Mouse (Mus musculus): ENCODE data around the gene Zfp791.
"Not testable (repeated sequence)": the region's sequence is repeated elsewhere in the genome, so short reads cannot be mapped to it uniquely, and the experiment has no call there.

Gene Zfp791

DNA sequence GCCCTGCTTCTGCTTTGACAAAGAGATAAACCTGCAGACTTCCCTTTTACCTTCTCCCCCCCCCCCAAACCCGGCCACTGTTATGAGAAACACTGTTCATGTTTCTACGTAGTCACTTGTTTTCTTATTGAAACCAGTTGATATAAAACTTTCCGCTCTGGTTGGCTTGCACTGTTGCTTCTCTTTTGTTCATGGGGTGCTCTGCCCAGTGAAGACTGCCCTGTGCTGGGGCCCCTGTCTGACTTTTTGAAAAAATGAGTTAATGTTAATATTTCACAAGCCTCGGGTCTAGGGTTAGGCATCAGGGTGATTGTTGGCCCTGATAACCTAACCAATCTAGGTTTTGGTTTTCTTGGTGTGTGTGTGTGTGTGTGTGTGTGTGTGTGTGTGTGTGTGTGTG is 40.7 kb downstream of the Zfp791 start:
- not testable (repeated sequence) for DNase-seq

DNA sequence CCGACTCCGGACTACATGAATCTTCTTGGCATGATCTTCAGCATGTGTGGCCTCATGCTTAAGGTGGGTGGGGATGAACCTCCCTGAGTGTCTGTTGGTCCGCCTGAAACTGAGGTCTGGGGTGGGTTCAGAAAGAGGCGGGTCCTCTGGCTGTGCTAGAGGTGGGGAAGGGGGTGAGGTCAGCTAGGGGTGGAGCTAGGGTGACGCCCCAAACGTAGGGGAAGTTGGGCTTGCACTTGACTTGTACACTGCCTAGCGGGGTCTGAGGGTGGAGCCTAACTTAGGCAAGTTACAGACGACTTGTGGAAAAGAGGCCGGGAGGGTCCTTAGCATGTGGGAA is 41.7 kb downstream of the Zfp791 start, which contains the start of gene Wdr83:
Wdr83 (minus strand) TSS at position 91 of the 340 bp plus-strand sequence.
- no peak for DNase-seq

DNA sequence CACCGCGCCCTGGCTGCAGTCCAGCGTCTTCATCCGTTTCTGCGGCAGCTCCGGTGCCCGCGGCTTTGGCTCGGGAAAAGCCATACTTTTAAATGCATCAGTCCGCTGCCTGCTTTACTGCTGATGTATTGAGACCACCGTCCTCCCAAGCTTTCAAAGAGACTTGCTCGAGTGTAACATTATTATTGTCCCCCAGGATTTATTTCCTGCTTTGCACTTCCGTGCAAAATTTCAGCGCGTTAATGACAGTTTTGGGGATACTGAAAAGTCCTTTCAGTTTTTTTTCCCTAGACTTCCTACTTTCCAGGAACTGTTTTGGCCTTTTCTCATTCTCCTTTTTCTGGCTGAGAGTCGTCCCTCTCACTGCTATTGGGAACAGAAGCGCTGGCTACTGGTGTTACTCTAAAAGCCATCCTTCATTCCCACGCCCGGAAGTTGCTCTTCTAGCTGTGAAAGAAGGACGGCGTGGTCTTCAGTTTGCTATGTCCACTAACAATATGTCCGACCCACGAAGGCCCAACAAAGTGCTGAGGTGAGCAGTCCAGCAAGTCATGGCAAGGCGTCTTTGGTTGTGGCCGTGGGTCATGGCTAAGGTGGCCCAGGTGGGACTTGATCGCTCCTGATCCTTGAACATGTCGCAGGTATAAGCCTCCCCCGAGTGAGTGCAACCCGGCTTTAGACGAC is 42.2 kb downstream of the Zfp791 start, which contains the start of gene Wdr83os:
Wdr83os (plus strand) TSS at position 209 of the 684 bp plus-strand sequence.
- DNase-seq = no peak

DNA sequence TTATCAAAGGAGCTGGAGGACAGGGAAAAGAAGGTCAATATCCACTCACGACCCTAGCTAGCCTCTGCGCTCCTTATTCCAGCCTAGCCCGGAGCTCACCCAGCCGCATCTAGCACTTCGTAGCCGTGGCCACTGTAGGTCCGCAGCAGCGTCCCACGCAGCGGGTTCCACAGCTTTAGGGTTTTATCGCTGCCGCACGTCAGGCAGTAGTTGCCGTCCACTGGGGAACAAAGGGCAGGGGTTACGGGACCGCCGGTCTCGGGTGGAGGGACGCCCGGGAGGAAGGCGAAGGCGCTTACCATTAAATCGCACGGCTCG is 42.7 kb downstream of the Zfp791 start:
- no peak for DNase-seq

DNA sequence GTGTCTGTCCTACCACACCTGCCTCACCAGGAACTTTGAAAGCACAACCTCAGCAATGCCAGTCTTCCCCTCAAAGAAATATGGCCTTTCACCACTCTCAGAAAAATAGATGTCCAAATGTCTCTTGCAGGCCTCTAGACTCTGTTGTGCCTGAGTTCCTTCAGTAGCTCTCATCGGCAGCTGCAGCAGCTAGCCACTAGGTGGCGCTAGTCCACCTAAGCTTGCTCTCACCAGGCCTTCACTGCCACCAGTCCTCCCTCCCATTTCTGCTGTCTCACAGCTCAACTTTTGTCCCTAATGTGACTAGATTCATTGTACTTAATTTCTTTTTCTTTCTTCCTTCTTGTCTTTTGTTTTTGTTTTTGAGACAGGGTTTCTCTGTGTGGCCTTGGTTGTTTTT is 45.9 kb downstream of the Zfp791 start:
- peak; percentile 75 for DNase-seq

DNA sequence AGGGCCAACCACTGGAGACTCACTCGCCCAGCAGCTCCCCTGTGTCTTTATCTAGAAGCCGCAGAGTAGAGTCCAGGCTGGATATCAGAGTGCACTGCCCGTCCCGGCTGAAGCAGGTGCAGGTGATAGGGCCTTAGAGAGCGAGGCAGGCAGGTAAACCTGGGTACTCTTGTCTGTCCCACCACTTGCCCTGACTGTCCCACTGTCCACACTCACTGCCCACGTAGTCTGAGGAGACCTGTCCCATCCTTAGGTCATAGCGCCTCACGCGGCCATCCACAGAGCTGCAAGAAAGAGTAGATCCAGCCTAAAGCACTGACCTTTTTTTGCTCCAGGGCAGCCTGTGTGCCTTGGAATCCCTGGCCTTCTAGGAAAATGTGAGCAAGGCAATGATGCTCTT is 46.9 kb downstream of the Zfp791 start:
- DNase-seq = no peak

DNA sequence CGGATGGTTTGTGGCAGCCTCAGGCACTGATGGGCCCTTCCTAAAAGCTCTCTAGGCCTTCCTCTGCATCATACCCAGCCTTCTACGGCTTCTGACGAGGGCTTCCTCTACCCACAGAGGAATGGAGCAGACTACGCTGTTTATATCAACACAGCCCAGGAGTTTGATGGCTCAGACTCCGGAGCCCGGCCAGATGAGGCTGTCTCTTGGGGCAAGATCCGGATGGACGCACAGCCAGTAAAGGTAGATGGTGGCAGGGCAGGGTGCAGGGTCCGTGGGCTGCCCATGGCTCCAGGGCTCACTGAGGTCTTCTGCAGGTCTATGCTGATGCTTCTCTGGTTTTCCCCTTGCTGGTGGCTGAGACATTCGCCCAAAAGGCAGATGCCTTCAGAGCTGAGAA is 48.3 kb downstream of the Zfp791 start:
- DNase-seq = no peak

DNA sequence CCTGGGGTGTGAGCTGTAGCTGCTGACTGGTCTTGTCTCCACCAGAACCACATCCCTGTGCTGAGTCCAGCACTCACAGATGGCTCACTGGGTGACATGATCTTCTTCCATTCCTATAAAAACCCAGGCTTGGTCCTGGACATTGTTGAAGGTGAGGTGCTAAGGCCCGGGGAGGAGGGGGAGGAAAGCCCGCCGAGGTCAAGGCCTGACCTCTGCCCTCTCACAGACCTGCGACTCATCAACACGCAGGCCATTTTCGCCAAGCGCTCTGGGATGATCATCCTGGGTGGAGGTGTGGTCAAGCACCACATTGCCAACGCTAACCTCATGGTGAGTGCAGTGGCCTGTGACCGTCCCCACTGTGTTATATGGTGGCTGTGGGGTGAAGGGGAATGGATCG is 48.7 kb downstream of the Zfp791 start:
- no peak for DNase-seq

DNA sequence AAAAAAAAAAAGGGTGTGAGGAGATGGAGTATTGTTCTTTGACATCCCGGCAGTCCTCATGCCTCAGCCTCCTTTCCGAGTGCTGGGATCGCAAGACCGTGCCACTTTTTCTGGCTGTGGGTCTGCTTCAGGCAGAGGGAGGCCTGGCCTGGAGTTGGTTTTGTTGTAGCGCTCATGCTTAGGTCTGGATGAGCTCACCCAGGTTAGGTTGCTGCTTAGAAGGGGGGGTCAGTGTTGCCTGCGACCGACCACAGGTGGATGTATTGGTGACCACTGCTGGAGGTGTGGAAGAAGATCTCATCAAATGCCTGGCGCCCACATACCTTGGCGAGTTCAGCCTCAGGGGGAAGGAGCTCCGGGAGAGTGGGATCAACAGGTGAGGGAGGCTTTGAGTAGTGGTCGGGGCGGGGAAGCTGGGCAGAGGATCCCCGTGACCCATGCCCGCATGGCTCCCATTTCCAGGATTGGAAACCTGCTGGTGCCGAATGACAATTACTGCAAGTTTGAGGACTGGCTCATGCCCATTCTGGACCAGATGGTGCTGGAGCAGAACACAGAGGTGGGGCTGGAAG is 49.8 kb downstream of the Zfp791 start:
- no peak for DNase-seq

DNA sequence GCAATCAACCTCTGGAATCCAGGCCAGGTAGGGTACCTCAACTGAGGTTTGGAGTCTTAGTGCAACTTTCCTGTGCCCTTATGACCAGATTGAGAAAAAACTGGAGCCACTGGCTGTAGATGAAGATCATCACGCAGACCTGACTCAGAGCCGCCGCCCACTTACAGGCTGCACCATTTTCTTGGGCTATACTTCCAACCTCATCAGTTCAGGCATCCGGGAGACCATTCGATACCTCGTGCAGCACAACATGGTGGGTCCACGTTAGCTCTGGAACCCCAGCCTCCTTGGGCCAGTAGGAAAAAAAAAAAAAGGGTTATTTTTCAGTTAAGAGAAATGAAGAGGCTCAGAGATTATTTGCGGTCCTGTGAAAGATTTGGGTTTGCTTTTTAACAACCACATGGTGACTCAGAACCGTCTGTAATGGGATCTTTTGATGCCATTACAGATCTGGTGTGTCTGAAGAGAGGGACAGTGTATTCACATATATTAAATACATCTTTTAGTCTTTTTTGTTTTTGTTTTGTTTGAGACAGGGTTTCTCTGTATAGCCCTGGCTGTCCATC is 50.4 kb downstream of the Zfp791 start:
- DNase-seq = no peak

DNA sequence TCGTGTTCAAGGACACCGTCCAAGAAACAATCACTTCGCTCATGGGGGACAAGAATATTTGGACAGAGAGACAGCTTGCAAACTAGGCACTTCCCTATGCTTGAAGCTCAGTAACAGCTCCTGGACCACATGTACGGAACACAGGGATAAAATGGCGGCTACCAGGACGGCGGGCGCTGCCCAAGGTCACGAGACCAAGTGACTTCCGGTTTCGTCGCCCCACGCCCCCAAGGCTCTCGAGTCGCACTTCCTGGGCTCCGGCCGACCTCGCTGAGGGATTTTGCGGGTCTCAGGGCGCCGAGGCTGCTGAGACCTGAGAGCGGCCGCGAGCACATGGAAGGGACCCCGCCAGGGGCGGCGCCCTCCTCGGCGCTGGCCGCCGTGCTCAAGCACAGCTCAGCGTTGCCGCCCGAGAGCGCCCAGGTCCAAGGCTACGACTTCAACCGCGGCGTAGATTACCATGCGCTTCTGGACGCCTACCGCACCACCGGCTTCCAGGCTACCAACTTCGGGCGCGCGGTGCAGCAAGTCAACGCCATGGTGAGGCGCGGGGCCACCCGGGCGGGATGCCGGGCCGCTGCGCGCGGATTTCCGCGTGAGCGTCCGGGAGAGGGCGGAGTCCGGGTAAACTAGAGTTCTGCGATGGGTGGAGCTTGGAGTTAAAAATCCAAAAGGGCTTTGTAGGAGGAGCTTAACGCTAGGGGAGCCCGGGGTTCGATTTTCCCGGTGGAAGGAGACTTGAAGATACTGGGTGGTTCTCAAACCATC is 51.2 kb downstream of the Zfp791 start, which contains the start of gene Dhps:
Dhps (plus strand) TSS at position 244 of the 768 bp plus-strand sequence.
- peak; percentile 90 for DNase-seq

DNA sequence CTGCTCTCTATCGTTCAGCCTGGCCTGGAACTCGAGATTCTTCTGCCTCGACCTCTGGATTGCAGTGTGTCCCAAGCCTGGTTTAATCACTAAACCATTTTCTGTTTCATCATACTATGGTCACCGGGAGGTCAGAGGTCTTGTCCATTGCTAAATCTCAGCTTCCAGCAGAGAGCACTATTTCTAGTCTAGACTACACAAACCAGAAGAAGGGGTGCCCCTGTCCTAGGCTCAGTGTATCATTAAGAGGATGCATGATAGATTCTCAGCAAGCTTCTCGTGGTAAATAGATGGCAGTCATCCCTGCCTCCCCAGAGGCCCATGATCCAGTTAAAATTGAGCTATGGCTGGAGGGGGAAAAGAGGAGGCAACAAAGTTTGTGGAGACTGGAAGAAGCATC is 51.9 kb downstream of the Zfp791 start:
- DNase-seq = no peak

DNA sequence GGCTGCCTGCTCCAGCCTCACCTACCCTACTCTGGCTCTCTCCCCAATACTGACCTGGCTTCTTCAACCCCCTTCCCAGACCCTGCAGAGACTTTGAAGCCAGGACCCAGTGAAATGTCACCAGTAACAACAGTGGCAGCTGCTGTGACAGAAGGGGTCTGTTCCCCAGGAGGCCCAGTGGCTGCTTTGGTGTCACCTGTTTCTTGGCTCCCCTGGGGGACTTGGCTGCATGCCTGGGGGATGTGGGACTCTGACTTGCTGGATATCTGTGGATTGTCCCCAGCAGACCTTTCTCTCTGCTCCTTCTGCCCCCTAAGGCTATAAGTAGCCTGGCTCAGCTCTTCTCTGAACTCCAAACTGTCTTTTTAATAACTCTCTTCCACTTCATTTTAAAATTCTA is 54.9 kb downstream of the Zfp791 start, which contains the start of gene Gm5741:
Gm5741 (minus strand) TSS at position 1 of the 400 bp plus-strand sequence.
- DNase-seq = no peak

DNA sequence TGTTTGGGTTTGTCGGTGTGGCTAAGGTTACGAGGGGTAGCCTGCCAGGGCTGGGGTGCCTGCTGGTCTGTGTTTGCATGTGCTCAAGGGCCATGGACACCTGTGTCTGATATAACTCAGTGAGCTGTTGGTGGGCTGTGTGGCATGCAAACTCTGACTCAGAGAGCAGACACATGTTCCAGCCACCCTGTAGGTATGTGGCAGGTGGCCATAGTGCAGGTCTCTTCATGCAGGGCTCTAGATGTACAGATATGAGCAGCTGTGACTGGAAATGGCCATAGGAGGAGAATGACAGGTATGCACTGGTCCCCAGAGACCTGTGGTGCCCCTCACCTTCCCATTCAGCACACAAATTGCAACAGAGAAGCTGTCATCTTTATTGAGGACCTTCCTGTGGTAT is 55.7 kb downstream of the Zfp791 start:
- DNase-seq = no peak

DNA sequence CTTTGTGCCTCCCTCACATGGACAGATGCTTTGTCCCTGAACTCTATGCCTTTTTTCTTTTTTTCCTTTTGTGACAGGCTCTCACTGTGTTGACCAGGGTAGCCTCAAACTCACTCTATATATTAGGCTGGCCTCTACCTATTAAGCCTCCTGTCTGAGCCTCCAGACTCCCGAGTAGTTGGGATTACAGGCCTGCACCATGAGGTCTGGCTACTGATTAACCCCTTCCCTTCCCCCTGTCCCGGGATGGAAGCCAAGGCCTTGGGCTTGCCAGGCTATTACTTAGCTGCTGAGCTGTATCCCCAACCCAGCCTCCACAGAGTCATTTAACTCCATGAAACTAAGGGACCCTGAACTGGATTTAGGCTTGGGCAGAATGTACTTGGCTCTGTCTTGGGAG is 57.7 kb downstream of the Zfp791 start:
- no peak for DNase-seq

DNA sequence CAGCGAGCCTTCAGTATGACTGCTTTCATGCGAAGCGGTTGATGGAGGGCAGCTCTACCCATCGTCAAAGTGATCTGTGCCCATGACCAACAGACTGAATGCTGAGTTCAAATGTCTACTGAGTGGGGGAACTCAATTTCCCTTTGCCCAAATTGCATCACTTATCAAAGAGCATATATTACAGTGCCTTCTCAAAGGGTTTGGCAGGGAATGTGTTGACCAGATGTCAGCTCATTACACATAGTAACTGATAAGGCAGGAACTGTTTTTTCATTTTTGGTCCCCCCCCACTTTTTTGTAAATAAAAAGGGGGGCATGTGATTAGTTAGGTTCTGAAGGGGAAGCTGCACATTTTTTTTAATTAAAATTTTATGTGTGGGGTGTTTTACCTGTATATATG is 60.3 kb downstream of the Zfp791 start:
- no peak for DNase-seq

DNA sequence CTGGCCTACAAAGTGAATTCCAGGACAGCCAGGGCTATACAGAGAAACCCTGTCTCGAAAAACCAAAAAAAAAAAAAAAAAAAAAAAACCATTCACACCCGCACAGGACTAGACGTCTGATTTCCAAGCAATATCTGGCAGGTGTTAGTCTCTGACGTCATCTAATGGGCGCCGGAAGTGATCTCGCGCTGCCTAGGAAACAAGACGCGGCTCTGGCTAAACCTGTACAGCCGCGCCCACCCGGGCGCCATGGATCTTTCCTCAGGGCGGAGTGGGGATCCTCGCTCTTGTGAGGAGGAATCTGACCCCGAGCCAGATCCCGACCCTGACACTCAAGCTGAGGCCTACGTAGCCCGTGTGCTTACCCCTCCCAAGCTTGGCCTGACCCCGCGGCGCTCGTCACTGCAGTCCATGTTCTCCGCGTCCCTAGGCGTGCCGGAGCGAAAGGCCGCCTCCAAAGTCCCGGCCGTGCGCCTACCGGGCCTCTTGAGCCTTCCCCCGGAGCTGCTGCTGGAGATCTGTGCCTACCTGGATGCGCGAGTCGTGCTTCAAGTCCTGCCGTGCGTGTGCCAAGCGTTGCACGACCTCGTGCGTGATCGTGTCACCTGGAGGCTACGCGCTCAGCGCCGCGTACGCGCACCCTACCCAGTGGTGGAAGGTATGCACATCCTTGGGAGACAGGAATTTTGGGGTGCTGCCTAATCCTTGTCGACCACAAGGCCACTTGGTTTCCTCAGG is 62.8 kb downstream of the Zfp791 start, which contains the start of gene Fbxw9:
Fbxw9 (plus strand) TSS at position 177 of the 738 bp plus-strand sequence.
- peak; percentile 89 for DNase-seq

All from cerebellum, adult 11-12 months (tissue).